Mouse (Mus musculus): ENCODE measurements around the gene Coq10a. TPM values are rescaled to one million over a fixed set of nuclear protein-coding genes. Genes with fewer than 3 reads are reported as not detected.

Gene Coq10a
- polyA plus RNA-seq (2012; rRNA removed): 36.5 and 79.1 TPM in 2 replicates

GRCm38 (mm10) chr10:128368402-128369217, at the start of gene Coq10a:
Coq10a (minus strand) TSS chr10:128368997.
- Histone ChIP-seq H3K27ac (ENCODE audit: insufficient read depth, low read depth, low read length) (peak within 1 kb of the TSS; percentile 96), H3K36me3 (ENCODE audit: control insufficient read depth, insufficient read depth, low read length) (peaks cover 8% of the 10 kb centered on the region), H3K4me1 (ENCODE audit: control insufficient read depth, insufficient read depth, insufficient read length, low read length) (peaks cover 12% of the 10 kb centered on the region), H3K27me3 (ENCODE audit: control insufficient read depth, insufficient read depth, low read length) (no peaks in the 10 kb centered on the region), H3K4me3 (ENCODE audit: low read depth, low read length) (peak within 1 kb of the TSS; percentile 85)
- under 1% methylated on average over 87 of the region's 87 CpGs for WGBS
- TF ChIP-seq POLR2A (IDR thresholded peaks at IDR 0.05; ENCODE audit: low read depth, low read length) (peak; percentile 71; the same call in 1 of the 2 replicates), CTCF (IDR thresholded peaks at IDR 0.05; ENCODE audit: extremely low read depth, insufficient read length, insufficient replicate concordance, low read depth, low read length) (no peak)

- Histone ChIP-seq H3K27me3 (ENCODE audit: control insufficient read depth, insufficient read depth, low read length) (no peaks in the 10 kb centered on the region), H3K4me1 (ENCODE audit: control insufficient read depth, insufficient read depth, insufficient read length, low read length) (peaks cover 18% of the 10 kb centered on the region; the same call in 1 of the 2 replicates), H3K4me3 (ENCODE audit: low read depth, low read length) (no peak overlapping the region), H3K36me3 (ENCODE audit: control insufficient read depth, insufficient read depth, low read length) (peaks cover 21% of the 10 kb centered on the region), H3K27ac (ENCODE audit: insufficient read depth, low read depth, low read length) (peak overlapping the region; percentile 76)
- no peak for TF ChIP-seq POLR2A (IDR thresholded peaks at IDR 0.05; ENCODE audit: low read depth, low read length)
- TF ChIP-seq CTCF (IDR thresholded peaks at IDR 0.05; ENCODE audit: extremely low read depth, insufficient read length, insufficient replicate concordance, low read depth, low read length): no peak
- 49% methylated on average over 5 of the region's 5 CpGs for WGBS
These were observed 46.1 kb upstream of the Coq10a start for GRCm38 (mm10) chr10:128414848-128415247.

GRCm38 (mm10) chr10:128413076-128413475, 44.3 kb upstream of the Coq10a start:
- H3K4me1 ChIP-seq (ENCODE audit: control insufficient read depth, insufficient read depth, insufficient read length, low read length): peaks cover 22% of the 10 kb centered on the region; the same call in 1 of the 2 replicates
- H3K27ac ChIP-seq (ENCODE audit: insufficient read depth, low read depth, low read length): peak overlapping the region; percentile 28; the same call in 1 of the 2 replicates
- no peak overlapping the region for H3K4me3 ChIP-seq (ENCODE audit: low read depth, low read length)
- TF ChIP-seq CTCF (IDR thresholded peaks at IDR 0.05; ENCODE audit: extremely low read depth, insufficient read length, insufficient replicate concordance, low read depth, low read length) (no peak), POLR2A (IDR thresholded peaks at IDR 0.05; ENCODE audit: low read depth, low read length) (no peak)
- peaks cover 14% of the 10 kb centered on the region for H3K36me3 ChIP-seq (ENCODE audit: control insufficient read depth, insufficient read depth, low read length)
- H3K27me3 ChIP-seq (ENCODE audit: control insufficient read depth, insufficient read depth, low read length): no peaks in the 10 kb centered on the region
- 19% methylated on average over 1 of the region's 1 CpGs for WGBS

GRCm38 (mm10) chr10:128412558-128412957, 43.8 kb upstream of the Coq10a start:
- Histone ChIP-seq H3K27ac (ENCODE audit: insufficient read depth, low read depth, low read length) (peak overlapping the region; percentile 8; the same call in 1 of the 2 replicates), H3K36me3 (ENCODE audit: control insufficient read depth, insufficient read depth, low read length) (peaks cover 16% of the 10 kb centered on the region), H3K4me3 (ENCODE audit: low read depth, low read length) (no peak overlapping the region), H3K4me1 (ENCODE audit: control insufficient read depth, insufficient read depth, insufficient read length, low read length) (peaks cover 22% of the 10 kb centered on the region; the same call in 1 of the 2 replicates), H3K27me3 (ENCODE audit: control insufficient read depth, insufficient read depth, low read length) (no peaks in the 10 kb centered on the region)
- 16% methylated on average over 1 of the region's 1 CpGs for WGBS
- no peak for TF ChIP-seq CTCF (IDR thresholded peaks at IDR 0.05; ENCODE audit: extremely low read depth, insufficient read length, insufficient replicate concordance, low read depth, low read length)
- no peak for TF ChIP-seq POLR2A (IDR thresholded peaks at IDR 0.05; ENCODE audit: low read depth, low read length)

- peak overlapping the region; percentile 66 for H3K27ac ChIP-seq (ENCODE audit: insufficient read depth, low read depth, low read length)
- under 1% methylated on average over 14 of the region's 14 CpGs for WGBS
- TF ChIP-seq CTCF (IDR thresholded peaks at IDR 0.05; ENCODE audit: extremely low read depth, insufficient read length, insufficient replicate concordance, low read depth, low read length): no peak
- no peak for TF ChIP-seq POLR2A (IDR thresholded peaks at IDR 0.05; ENCODE audit: low read depth, low read length)
- peaks cover 22% of the 10 kb centered on the region; the same call in 1 of the 2 replicates for H3K4me1 ChIP-seq (ENCODE audit: control insufficient read depth, insufficient read depth, insufficient read length, low read length)
- peaks cover 17% of the 10 kb centered on the region for H3K36me3 ChIP-seq (ENCODE audit: control insufficient read depth, insufficient read depth, low read length)
- no peaks in the 10 kb centered on the region for H3K27me3 ChIP-seq (ENCODE audit: control insufficient read depth, insufficient read depth, low read length)
- peak overlapping the region; percentile 86 for H3K4me3 ChIP-seq (ENCODE audit: low read depth, low read length)
These were observed 43.2 kb upstream of the Coq10a start for GRCm38 (mm10) chr10:128412055-128412381.

GRCm38 (mm10) chr10:128411211-128412054, 42.6 kb upstream of the Coq10a start, which contains the start of the genes Nabp2 and Rnf41:
Nabp2 (minus strand) TSS chr10:128411492.
Rnf41 (plus strand) TSS chr10:128411657.
- Histone ChIP-seq H3K27me3 (ENCODE audit: control insufficient read depth, insufficient read depth, low read length) (no peaks in the 10 kb centered on the region), H3K4me3 (ENCODE audit: low read depth, low read length) (peak within 1 kb of the TSS; percentile 86), H3K4me1 (ENCODE audit: control insufficient read depth, insufficient read depth, insufficient read length, low read length) (peaks cover 22% of the 10 kb centered on the region; the same call in 1 of the 2 replicates), H3K36me3 (ENCODE audit: control insufficient read depth, insufficient read depth, low read length) (peaks cover 12% of the 10 kb centered on the region), H3K27ac (ENCODE audit: insufficient read depth, low read depth, low read length) (peak within 1 kb of the TSS; percentile 86)
- no peak; the same call in none of the 2 replicates for TF ChIP-seq POLR2A (IDR thresholded peaks at IDR 0.05; ENCODE audit: low read depth, low read length)
- TF ChIP-seq CTCF (IDR thresholded peaks at IDR 0.05; ENCODE audit: extremely low read depth, insufficient read length, insufficient replicate concordance, low read depth, low read length): no peak
- under 1% methylated on average over 50 of the region's 50 CpGs for WGBS

Data from small intestine, adult 2 months (tissue).